Mouse (Mus musculus): ENCODE results near the gene Il20rb.

The Il20rb gene

GRCm38 (mm10) chr9:100470936-100471604 is 15.5 kb downstream of the Il20rb start:
- peak; percentile 73 for DNase-seq (ENCODE audit: low spot score)

- no peak for DNase-seq (ENCODE audit: low spot score)
Measured at GRCm38 (mm10) chr9:100470228-100470627, 16.4 kb downstream of the Il20rb start.

- DNase-seq (ENCODE audit: low spot score) = no peak
Measured at GRCm38 (mm10) chr9:100469681-100470080, 16.9 kb downstream of the Il20rb start.

- no peak for DNase-seq (ENCODE audit: low spot score)
Measured at GRCm38 (mm10) chr9:100468151-100468550, 18.4 kb downstream of the Il20rb start.

- peak; percentile 49 for DNase-seq (ENCODE audit: low spot score)
Measured at GRCm38 (mm10) chr9:100467653-100468052, 18.9 kb downstream of the Il20rb start.

GRCm38 (mm10) chr9:100466743-100467142 is 19.8 kb downstream of the Il20rb start:
- no peak for DNase-seq (ENCODE audit: low spot score)

GRCm38 (mm10) chr9:100465988-100466387 is 20.6 kb downstream of the Il20rb start:
- DNase-seq (ENCODE audit: low spot score) = no peak

- DNase-seq (ENCODE audit: low spot score) = no peak
Measured at GRCm38 (mm10) chr9:100465380-100465779, 21.2 kb downstream of the Il20rb start.

GRCm38 (mm10) chr9:100463771-100464170 is 22.8 kb downstream of the Il20rb start:
- DNase-seq (ENCODE audit: low spot score) = no peak

GRCm38 (mm10) chr9:100462098-100462497 is 24.5 kb downstream of the Il20rb start:
- DNase-seq (ENCODE audit: low spot score) = no peak

GRCm38 (mm10) chr9:100461671-100462070 is 24.9 kb downstream of the Il20rb start:
- DNase-seq (ENCODE audit: low spot score) = peak; percentile 53

GRCm38 (mm10) chr9:100460203-100460602 is 26.4 kb downstream of the Il20rb start:
- no peak for DNase-seq (ENCODE audit: low spot score)

GRCm38 (mm10) chr9:100457971-100458681 is 28.5 kb downstream of the Il20rb start:
- DNase-seq (ENCODE audit: low spot score) = no peak

- DNase-seq (ENCODE audit: low spot score) = no peak
Measured at GRCm38 (mm10) chr9:100454664-100454993, 32.0 kb downstream of the Il20rb start.

- DNase-seq (ENCODE audit: low spot score) = peak; percentile 40
Measured at GRCm38 (mm10) chr9:100453944-100454663, 32.5 kb downstream of the Il20rb start.

GRCm38 (mm10) chr9:100452432-100452831 is 34.2 kb downstream of the Il20rb start:
- DNase-seq (ENCODE audit: low spot score) = peak; percentile 32

- no peak for DNase-seq (ENCODE audit: low spot score)
Measured at GRCm38 (mm10) chr9:100446059-100446686, 40.4 kb downstream of the Il20rb start.

- DNase-seq (ENCODE audit: low spot score) = no peak
Measured at GRCm38 (mm10) chr9:100440111-100440790, 46.3 kb downstream of the Il20rb start.

- DNase-seq (ENCODE audit: low spot score) = no peak
Measured at GRCm38 (mm10) chr9:100439481-100439880, 47.1 kb downstream of the Il20rb start.

GRCm38 (mm10) chr9:100438994-100439393 is 47.6 kb downstream of the Il20rb start:
- no peak for DNase-seq (ENCODE audit: low spot score)

GRCm38 (mm10) chr9:100436865-100437595 is 49.6 kb downstream of the Il20rb start:
- DNase-seq (ENCODE audit: low spot score) = no peak

Measured in ovary, adult 18-20 months (tissue).